Mouse (Mus musculus): ENCODE measurements around the gene Mcpt4. TPM values are rescaled to one million over a fixed set of nuclear protein-coding genes. Genes with fewer than 3 reads are reported as not detected.
A peak's percentile ranks its signal among the peaks of the same experiment; 100 is the strongest.
"Not testable (repeated sequence)": the region's sequence is repeated elsewhere in the genome, so short reads cannot be mapped to it uniquely, and the experiment has no call there.

Mcpt4 gene
- total and polyA plus RNA-seq, 3 experiments: not detected

GRCm38 (mm10) chr14:56019446-56019845, 42.7 kb downstream of the Mcpt4 start:
- H3K9ac ChIP-seq (ENCODE audit: insufficient read depth, low read depth): peak overlapping the region; percentile 24; the same call in 1 of the 2 replicates
- DNase-seq (ENCODE audit: extremely low read depth): no peak
- H3K9me3 ChIP-seq (replicated peaks; ENCODE audit: low read length): no peaks in the 10 kb centered on the region
- no peaks in the 10 kb centered on the region for H3K36me3 ChIP-seq (replicated peaks in 1 of 2; ENCODE audit: control insufficient read depth in 1 of 2, insufficient read depth in 1 of 2, low read length in 1 of 2)
- H3K4me1 ChIP-seq (ENCODE audit: control insufficient read depth in 1 of 2, insufficient read depth in 2 of 2): peaks cover 14 to 26% of the 10 kb centered on the region in 2 experiments
- no peak overlapping the region for H3K4me2 ChIP-seq (ENCODE audit: insufficient read depth, low read depth, poor library complexity, severe bottlenecking)
- in situ Hi-C loops (cut with MboI; ENCODE audit: low pct_ligation_motif_present, low pct_unique_long_range_greater_than_20kb, low sequenced_read_pairs): no loop called here
- no peaks in the 10 kb centered on the region for H3K27me3 ChIP-seq (replicated peaks)
- TF ChIP-seq POLR2AphosphoS2 (IDR thresholded peaks at IDR 0.05; ENCODE audit: low read depth, low read length) (no peak), TCF12 (IDR thresholded peaks at IDR 0.05; ENCODE audit: low read depth, low read length) (no peak), MYC (IDR thresholded peaks at IDR 0.05; ENCODE audit: low read depth, low read length) (no peak)
- no peak overlapping the region for H3K4me3 ChIP-seq (replicated peaks in 1 of 3; ENCODE audit: low read depth in 2 of 3, low read length in 2 of 3, poor library complexity in 1 of 3)
- H3K27ac ChIP-seq (ENCODE audit: insufficient read depth, low read depth): no peak overlapping the region
- dilution Hi-C loops (cut with MboI; ENCODE audit: extremely low pct_ligation_motif_present, extremely low pct_unique_long_range_greater_than_20kb, low sequenced_read_pairs): no loop called here
- no peaks in the 10 kb centered on the region for H3K79me2 ChIP-seq (replicated peaks; ENCODE audit: control insufficient read depth, extremely low read depth, insufficient read depth, poor library complexity, severe bottlenecking)

GRCm38 (mm10) chr14:56017671-56018070, 44.4 kb downstream of the Mcpt4 start, which contains the start of gene Mcpt1:
Gene Mcpt1 (plus strand): TSS chr14:56017971.
- dilution Hi-C loops (cut with MboI; ENCODE audit: extremely low pct_ligation_motif_present, extremely low pct_unique_long_range_greater_than_20kb, low sequenced_read_pairs); DNase-seq (ENCODE audit: extremely low read depth); H3K9ac ChIP-seq (ENCODE audit: insufficient read depth, low read depth); H3K4me2 ChIP-seq (ENCODE audit: insufficient read depth, low read depth, poor library complexity, severe bottlenecking); in situ Hi-C loops (cut with MboI; ENCODE audit: low pct_ligation_motif_present, low pct_unique_long_range_greater_than_20kb, low sequenced_read_pairs); H3K9me3 ChIP-seq (replicated peaks; ENCODE audit: low read length); H3K27ac ChIP-seq (ENCODE audit: insufficient read depth, low read depth); H3K36me3 ChIP-seq (replicated peaks in 1 of 2; ENCODE audit: control insufficient read depth in 1 of 2, insufficient read depth in 1 of 2, low read length in 1 of 2); H3K79me2 ChIP-seq (replicated peaks; ENCODE audit: control insufficient read depth, extremely low read depth, insufficient read depth, poor library complexity, severe bottlenecking); H3K4me3 ChIP-seq (replicated peaks in 1 of 3; ENCODE audit: low read depth in 2 of 3, low read length in 2 of 3, poor library complexity in 1 of 3); H3K27me3 ChIP-seq (replicated peaks): not testable (repeated sequence)
- peaks cover 26 to 41% of the 10 kb centered on the region in 2 experiments for H3K4me1 ChIP-seq (ENCODE audit: control insufficient read depth in 1 of 2, insufficient read depth in 2 of 2)

GRCm38 (mm10) chr14:56013924-56014323, 48.2 kb downstream of the Mcpt4 start:
- in situ Hi-C loops (cut with MboI; ENCODE audit: low pct_ligation_motif_present, low pct_unique_long_range_greater_than_20kb, low sequenced_read_pairs): no loop called here
- H3K27ac ChIP-seq (ENCODE audit: insufficient read depth, low read depth): peak overlapping the region; percentile 72; the same call in 1 of the 2 replicates
- TF ChIP-seq ZKSCAN1 (IDR thresholded peaks at IDR 0.05; ENCODE audit: borderline replicate concordance, low read depth, low read length): no peak
- peak; percentile 78 for TF ChIP-seq IRF4 (IDR thresholded peaks at IDR 0.05; ENCODE audit: low read depth, low read length)
- TF ChIP-seq MAZ (IDR thresholded peaks at IDR 0.05; ENCODE audit: low read depth, low read length): no peak
- TF ChIP-seq EP300 (IDR thresholded peaks at IDR 0.05; ENCODE audit: low read length): peak; percentile 55; the same call in 1 of the 2 replicates
- TF ChIP-seq CTCF (conservative IDR thresholded peaks at IDR 0.05 in 1 of 2, IDR thresholded peaks at IDR 0.05 in 1 of 2; ENCODE audit: low read depth in 2 of 2, low read length in 2 of 2): no peak
- no peak for TF ChIP-seq HCFC1 (IDR thresholded peaks at IDR 0.05; ENCODE audit: low read depth, low read length)
- TF ChIP-seq ZC3H11A (IDR thresholded peaks at IDR 0.05; ENCODE audit: low read depth, low read length): no peak
- TF ChIP-seq KAT2A (IDR thresholded peaks at IDR 0.05; ENCODE audit: insufficient replicate concordance, low read length): no peak
- no peak for TF ChIP-seq BHLHE40 (IDR thresholded peaks at IDR 0.05; ENCODE audit: low read depth, low read length)
- 0 out of 2 replicates have a peak overlapping the region, but pooled peaks have one; percentile 21 for H3K4me2 ChIP-seq (ENCODE audit: insufficient read depth, low read depth, poor library complexity, severe bottlenecking)
- H3K9me3 ChIP-seq (replicated peaks; ENCODE audit: low read length): no peaks in the 10 kb centered on the region
- no peak overlapping the region for H3K4me3 ChIP-seq (replicated peaks in 1 of 3; ENCODE audit: low read depth in 2 of 3, low read length in 2 of 3, poor library complexity in 1 of 3)
- peak; percentile 40 for DNase-seq (ENCODE audit: extremely low read depth)
- H3K79me2 ChIP-seq (replicated peaks; ENCODE audit: control insufficient read depth, extremely low read depth, insufficient read depth, poor library complexity, severe bottlenecking): no peaks in the 10 kb centered on the region
- H3K4me1 ChIP-seq (ENCODE audit: control insufficient read depth in 1 of 2, insufficient read depth in 2 of 2): peaks cover 23 to 29% of the 10 kb centered on the region in 2 experiments
- dilution Hi-C loops (cut with MboI; ENCODE audit: extremely low pct_ligation_motif_present, extremely low pct_unique_long_range_greater_than_20kb, low sequenced_read_pairs): no loop called here
- no peak overlapping the region for H3K9ac ChIP-seq (ENCODE audit: insufficient read depth, low read depth)
- H3K27me3 ChIP-seq (replicated peaks): no peaks in the 10 kb centered on the region
- H3K36me3 ChIP-seq (replicated peaks in 1 of 2; ENCODE audit: control insufficient read depth in 1 of 2, insufficient read depth in 1 of 2, low read length in 1 of 2): no peaks in the 10 kb centered on the region
